Mouse (Mus musculus) layer of hippocampus, postnatal 10 days (tissue): Measurements from ENCODE around the gene Gmps. TPM values are rescaled to one million over a fixed set of nuclear protein-coding genes. Genes with fewer than 3 reads are reported as not detected.

Experiments used
- DNase-seq, 2 experiments: peaks; one replicate each; pipeline ENCODE4 v3.0.0; 2021; ENCODE audit warnings: low spot score in 2 of 2
- long read RNA-seq: library from polyadenylated mRNA; stranded (forward); transcript quantifications from one replicate; pipeline ENCODE4 v2.0.0, GENCODE M21; 2023
- total RNA-seq, 2 experiments: library from RNA; stranded (reverse); gene quantifications; 2 replicates each; pipeline ENCODE4 v1.2.3; 2021

The Gmps gene
- 10 to 100 TPM; 38.3 to 39.4 TPM for total RNA-seq
- long read RNA-seq, full-length matches to known transcripts, result 29 of 37 reads
- long read RNA-seq, partial matches to known transcripts, result 2 of 37 reads
- long read RNA-seq, other reads (novel, unspliced or antisense), result 6 of 37 reads

- DNase-seq, result peak; percentile 89 to 92
Observed at GRCm38 (mm10) chr3:63975955-63976908, at the start of gene Gmps. TSS of gene Gmps (plus strand) at chr3:63976106.

GRCm38 (mm10) chr3:63928878-63929859 is 46.7 kb upstream of the Gmps start, which contains the start of gene E130311K13Rik:
TSS of gene E130311K13Rik (minus strand) at chr3:63929472.
- peak; percentile 92 to 95 for DNase-seq

GRCm38 (mm10) chr3:63938928-63939327 is 37.0 kb upstream of the Gmps start:
- no peak for DNase-seq

- peak; percentile 8 to 21 for DNase-seq
Observed at GRCm38 (mm10) chr3:63941204-63941850, 34.6 kb upstream of the Gmps start.

GRCm38 (mm10) chr3:63949837-63950236 is 26.1 kb upstream of the Gmps start:
- DNase-seq, result no peak

- peak in 1 of 2 experiments; percentile 16 for DNase-seq
Observed at GRCm38 (mm10) chr3:63963421-63964099, 12.3 kb upstream of the Gmps start.

- DNase-seq, result peak; percentile 100
Observed at GRCm38 (mm10) chr3:63964100-63964921, 11.6 kb upstream of the Gmps start, which contains the start of gene Slc33a1. TSS of gene Slc33a1 (minus strand) at chr3:63964768.

- DNase-seq, result no peak
Observed at GRCm38 (mm10) chr3:63964922-63965249, 11.0 kb upstream of the Gmps start.

- DNase-seq, result no peak
Observed at GRCm38 (mm10) chr3:63965929-63966328, 10.0 kb upstream of the Gmps start.

GRCm38 (mm10) chr3:63977895-63978294 is 2.0 kb downstream of the Gmps start:
- DNase-seq, result no peak

- DNase-seq, result no peak
Observed at GRCm38 (mm10) chr3:63986656-63987055, 10.8 kb downstream of the Gmps start.

GRCm38 (mm10) chr3:63988722-63989440 is 13.0 kb downstream of the Gmps start:
- no peak for DNase-seq

- no peak for DNase-seq
Observed at GRCm38 (mm10) chr3:64021436-64021835, 45.5 kb downstream of the Gmps start.

- no peak for DNase-seq
Observed at GRCm38 (mm10) chr3:64021867-64022266, 46.0 kb downstream of the Gmps start.

GRCm38 (mm10) chr3:64029846-64030245 is 53.9 kb downstream of the Gmps start:
- no peak for DNase-seq

GRCm38 (mm10) chr3:64038136-64038841 is 62.4 kb downstream of the Gmps start:
- no peak for DNase-seq

GRCm38 (mm10) chr3:64039818-64040784 is 64.2 kb downstream of the Gmps start:
- DNase-seq, result peak; percentile 93 to 94
